Mouse (Mus musculus) natural killer cell, adult 2 months (primary cell): ENCODE measurements around the gene Trank1.

ENCODE experiments used
- DNase-seq, 2 experiments: peaks; one replicate each; pipeline ENCODE4 v3.0.0; 2022; ENCODE audit warnings: low spot score in 2 of 2

Gene Trank1

GRCm38 (mm10) chr9:111425113-111425512 is 113.6 kb downstream of the Trank1 start:
- DNase-seq = no peak

GRCm38 (mm10) chr9:111425952-111426351 is 114.4 kb downstream of the Trank1 start:
- DNase-seq = no peak

GRCm38 (mm10) chr9:111427891-111428555 is 116.5 kb downstream of the Trank1 start:
- no peak for DNase-seq

GRCm38 (mm10) chr9:111428698-111429362 is 117.3 kb downstream of the Trank1 start:
- no peak for DNase-seq

- DNase-seq = no peak
Measured at GRCm38 (mm10) chr9:111429363-111429750, 117.8 kb downstream of the Trank1 start.

GRCm38 (mm10) chr9:111435429-111435828 is 123.9 kb downstream of the Trank1 start:
- no peak for DNase-seq

GRCm38 (mm10) chr9:111438904-111439835 is 127.6 kb downstream of the Trank1 start, which contains the start of gene Dclk3:
Gene Dclk3, plus strand, starts transcription at chr9:111439081.
- DNase-seq = no peak

- DNase-seq = no peak
Measured at GRCm38 (mm10) chr9:111439836-111440201, 128.3 kb downstream of the Trank1 start.

- no peak for DNase-seq
Measured at GRCm38 (mm10) chr9:111440446-111440845, 128.9 kb downstream of the Trank1 start.

GRCm38 (mm10) chr9:111441151-111441550 is 129.6 kb downstream of the Trank1 start:
- no peak for DNase-seq
